Mouse (Mus musculus) liver (tissue): ENCODE measurements around the gene Rock2.

ENCODE experiments used
- DNase-seq: peaks from one replicate; pipeline ENCODE4 v3.0.0-alpha.2; 2020; ENCODE audit warnings: mixed read lengths

Rock2 gene

DNA sequence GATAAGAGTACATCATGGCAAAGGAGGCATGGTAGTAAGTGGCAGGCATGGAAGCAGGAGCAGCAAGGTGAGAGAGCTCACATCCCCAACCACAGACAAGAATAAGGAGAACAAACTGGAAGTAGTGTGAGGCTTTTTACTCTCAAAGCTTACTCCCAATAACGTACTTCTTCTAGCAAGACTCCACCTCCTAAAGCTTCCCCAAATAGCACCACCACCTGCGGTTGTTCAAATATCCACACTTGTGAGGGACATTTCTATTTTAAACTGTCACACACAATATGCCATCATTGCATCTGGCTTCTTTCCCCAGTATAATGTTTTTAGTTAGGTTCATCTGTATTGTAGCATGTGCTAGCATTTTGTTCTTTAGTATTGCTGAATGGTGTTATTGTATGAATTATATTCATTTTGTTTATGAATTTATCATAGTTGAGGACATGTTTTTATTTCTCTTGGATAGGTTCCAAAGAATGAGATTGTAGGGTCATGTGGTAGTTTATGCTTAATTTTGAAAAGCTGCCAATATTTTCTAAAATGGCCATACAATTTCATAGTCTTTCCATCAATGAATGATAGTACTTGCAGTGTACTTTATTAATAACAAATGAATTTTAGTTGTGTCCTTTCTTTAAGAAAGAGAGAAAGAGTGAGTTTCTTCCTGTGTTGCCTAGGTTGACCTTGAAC lies 9.4 kb downstream of the Rock2 start:
- no peak for DNase-seq

DNA sequence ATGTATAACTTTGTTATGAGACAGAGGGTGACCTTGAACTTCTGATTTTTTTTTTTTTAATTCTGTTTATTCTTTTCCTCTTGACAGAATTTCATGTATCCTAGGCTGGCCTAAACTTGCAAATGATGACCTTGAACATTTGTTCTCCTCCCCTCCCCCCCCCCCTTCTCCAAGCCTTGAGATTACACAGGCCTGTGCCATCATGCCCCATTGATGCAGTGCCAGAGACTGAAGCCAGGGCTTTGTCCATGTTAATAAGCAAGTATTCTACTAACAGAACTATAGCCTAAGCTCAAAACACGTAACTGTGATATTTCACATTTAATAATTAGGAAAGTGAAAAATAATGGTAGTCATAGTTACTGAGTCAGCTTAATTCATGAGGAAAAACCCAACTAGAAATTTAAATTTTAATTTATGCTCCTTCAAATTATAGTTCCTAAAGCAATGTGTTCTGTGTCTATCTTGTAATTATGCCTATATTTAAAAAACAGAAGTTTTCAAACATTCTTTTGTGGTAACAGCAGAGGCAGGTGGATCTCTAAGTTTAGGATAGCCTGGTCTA lies 12.7 kb downstream of the Rock2 start:
- no peak for DNase-seq

DNA sequence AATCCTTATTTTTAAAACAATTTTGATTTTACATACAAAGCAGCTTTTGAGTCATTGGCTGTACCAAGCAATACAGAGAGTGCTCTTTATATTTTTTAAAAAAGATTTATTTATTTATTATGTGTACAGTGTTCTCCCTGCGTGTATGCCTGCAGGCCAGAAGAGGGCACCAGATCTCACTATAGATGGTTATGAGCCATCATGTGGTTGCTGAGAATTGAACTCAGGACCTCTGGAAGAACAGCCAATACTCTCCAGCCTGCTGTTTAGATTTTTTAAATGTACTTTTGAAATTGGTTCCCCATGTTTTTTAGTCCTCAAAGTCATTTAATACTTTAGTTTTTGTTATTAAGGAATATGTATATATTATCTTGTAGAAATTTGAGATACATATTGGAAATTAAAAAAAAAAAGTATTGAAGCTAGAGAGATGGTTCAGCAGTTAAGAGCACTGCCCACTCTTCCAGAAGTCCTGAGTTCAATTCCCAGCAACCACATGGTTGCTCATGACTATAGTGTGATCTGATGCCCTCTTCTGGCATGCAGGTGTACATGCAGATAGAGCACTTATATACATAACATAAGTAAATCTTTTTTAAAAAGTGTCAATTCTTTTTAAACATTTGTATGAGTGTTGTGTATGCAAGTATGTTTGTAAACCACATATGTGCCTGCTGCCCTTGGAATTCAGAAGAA lies 13.4 kb downstream of the Rock2 start:
- DNase-seq: no peak

DNA sequence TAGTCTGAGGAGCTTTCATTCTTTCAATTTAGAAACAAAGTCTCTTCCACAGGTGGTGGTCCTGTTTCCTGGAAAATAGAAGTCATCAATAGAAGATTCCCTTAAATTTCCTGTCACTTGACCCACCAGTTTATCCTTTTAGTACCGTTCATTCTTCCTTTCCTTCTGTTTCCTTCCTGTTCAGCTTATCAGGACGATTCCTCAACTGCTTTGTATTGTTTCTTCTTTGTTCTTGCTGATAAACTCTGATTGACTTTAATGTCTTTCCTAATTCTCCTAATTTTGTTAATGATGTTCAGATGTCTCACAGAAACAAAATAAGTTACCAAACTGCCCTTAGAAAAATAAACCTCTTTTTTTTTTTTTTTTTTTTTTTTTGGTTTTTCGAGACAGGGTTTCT lies 16.8 kb downstream of the Rock2 start:
- DNase-seq: no peak

DNA sequence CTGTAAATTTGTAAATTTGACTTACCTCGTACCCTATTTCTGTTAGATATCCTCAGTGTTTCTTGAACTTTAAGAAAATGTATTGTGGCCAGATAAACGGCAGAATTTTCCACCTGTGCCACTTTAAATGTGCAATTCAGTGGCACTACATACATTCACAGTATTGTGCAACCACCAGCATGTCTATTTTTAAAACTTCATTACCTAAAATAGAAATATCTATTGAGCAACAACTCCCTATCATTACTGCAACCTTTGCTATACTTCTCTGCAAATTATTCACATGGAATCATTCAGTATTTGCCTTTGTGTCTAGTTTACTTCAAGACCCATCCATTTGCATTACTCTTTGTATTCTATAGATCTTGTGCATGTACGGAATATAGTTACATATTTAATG lies 17.9 kb downstream of the Rock2 start:
- DNase-seq: no peak

DNA sequence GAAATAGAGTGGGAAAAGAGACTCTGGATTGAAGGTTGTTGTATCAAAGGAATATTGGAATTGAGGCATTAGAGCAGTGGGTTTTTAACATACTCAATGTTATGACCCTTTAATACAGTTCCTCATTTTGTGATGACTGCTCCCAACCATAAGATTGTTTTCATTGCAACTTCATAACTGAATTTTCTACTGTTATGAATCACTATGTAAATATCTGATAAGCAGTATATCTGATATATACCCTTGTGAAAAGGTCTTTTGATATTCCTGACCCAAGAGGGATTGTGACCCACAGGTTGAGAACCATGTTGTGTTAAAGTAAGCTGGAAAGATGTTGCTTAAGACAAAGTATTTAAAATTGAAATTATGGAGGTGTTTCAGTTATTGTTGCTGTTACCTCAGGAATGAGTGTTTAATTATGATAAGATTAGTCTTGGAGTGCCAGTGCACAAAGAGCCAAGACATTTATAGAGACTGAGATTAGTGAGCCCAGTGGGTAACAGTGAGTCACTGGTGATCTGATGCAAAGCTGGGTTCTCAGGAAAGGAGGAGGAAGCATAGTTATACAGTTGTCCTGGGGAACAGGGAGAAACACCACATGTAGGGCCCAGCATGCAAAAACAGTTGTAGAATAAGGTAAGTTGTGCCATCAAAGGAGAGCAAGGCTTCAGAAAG lies 25.6 kb downstream of the Rock2 start:
- DNase-seq: no peak

DNA sequence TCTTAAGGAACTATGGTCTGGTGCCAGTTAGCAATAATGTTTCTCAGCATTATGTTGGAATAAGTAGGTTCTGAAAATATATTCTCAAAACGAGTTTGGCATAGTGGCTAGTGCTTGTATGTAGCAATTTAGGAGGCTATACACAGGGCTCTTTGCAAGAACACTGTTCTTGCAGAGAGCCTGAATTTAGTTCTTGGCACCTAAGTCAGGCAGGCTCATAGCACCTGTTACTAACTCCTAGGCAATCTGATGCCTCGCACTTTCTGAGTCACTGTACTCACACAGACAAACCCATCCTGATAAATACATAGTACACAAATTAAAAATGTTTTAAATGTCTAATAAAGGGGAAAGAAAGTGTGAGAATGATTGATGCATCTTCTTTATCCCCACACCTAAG lies 33.2 kb downstream of the Rock2 start:
- no peak for DNase-seq

DNA sequence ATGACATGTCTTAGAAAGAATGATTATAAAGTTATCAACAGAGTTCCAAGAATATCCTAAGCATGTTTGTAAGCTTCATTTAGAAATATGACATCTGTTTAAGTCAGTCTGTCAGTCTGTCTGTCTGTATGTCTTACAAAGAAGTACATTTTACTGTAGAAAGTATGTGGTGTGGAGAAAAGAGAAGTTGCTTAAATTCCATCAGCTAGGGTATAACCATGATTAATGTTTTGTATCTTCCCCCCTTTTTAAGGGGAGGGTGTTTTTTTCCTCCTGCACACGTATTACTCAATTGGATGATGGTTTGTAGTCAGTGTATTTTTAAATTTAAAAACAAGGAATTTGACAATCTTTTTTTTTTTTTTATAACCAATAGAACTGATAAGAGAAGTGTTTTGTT lies 39.7 kb downstream of the Rock2 start:
- no peak for DNase-seq

DNA sequence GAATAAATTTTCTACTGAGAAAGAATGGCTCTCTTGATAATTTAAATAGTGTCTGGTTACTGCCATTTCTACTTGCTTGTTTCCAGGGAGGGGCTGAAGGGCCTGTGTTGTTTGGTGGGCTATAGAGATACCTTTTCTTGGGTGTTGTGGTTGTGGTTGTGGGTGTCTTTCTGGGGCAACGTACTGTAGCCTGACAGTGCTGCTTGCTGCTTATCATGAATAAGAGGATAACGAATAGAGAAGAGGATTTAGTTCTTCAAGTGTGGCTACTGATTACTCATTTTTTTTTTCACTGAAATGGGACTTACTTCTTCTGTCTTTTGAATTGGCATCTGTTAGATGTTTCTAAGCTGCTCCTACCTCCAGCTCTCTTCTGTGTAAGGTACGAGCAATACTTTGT lies 47.3 kb downstream of the Rock2 start:
- no peak for DNase-seq

DNA sequence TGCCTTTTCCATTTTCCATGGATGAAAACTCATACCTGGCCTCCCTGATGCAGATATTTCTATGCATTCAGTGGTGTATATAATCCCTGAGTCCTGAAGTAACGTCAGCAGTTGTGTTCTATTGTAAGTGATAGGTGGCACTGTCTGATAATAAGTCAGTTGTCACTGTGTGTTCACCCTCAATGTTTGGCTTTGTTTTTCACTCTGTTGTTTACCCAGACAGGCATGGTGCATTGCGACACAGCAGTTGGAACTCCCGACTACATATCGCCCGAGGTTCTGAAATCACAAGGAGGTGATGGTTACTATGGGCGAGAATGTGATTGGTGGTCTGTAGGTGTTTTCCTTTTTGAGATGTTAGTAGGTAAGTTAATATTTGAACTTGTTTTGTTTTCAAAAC lies 53.5 kb downstream of the Rock2 start:
- no peak for DNase-seq

DNA sequence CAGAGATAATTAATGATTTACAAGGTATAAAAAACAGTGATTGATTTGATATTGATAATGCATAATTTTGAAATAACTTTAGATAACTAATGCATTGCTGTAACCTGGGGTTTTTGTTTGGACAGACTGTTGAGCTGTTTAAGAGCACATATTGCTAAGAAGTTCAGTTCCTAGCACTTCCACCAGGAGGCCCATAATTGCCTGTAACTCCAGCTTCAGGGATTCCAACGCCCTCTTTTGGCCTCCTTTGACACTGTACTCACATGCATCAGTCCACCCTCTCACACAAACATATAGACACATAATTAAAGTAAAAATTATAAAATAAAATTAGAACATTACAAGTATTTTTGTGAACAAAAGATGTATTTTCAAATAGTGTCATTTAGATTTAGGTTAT lies 64.2 kb downstream of the Rock2 start:
- peak; percentile 5 for DNase-seq

DNA sequence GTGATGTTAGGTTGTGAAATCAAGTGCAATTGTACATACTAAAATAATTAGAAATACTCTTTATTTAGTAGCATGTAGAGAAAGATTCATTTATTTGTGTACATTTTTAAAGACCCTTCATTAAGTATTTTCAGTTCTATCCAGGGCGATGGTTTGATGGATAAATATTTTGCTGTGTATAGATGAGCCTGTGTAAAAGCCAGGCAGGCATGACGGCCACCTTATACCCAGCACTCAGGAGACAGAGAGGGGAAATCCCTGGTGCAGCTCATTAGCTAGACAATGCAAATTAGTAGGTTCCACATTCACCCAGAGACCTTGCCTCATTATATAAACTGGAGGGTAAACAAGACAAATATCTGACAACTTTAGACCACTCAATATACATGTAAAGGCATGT lies 68.7 kb downstream of the Rock2 start:
- DNase-seq: no peak

DNA sequence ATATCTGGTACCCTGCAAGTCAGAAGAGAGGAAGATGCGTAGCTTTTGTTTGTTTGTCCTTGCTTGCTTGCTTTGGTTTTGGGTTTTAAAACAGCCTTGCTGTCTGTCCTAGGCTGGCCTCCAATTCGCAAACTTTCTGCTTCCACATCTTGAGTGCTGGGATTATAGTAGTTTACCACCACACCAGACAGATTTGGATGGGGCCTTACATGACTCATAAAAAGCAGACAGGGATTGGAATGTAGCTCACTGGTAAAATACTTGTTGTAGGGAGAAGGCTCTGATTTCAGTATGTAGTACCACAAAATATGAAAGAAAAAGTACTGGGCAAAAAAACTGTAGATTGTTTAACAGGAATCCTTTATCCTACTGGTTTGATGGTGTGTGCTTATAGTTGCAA lies 72.1 kb downstream of the Rock2 start:
- DNase-seq: no peak

DNA sequence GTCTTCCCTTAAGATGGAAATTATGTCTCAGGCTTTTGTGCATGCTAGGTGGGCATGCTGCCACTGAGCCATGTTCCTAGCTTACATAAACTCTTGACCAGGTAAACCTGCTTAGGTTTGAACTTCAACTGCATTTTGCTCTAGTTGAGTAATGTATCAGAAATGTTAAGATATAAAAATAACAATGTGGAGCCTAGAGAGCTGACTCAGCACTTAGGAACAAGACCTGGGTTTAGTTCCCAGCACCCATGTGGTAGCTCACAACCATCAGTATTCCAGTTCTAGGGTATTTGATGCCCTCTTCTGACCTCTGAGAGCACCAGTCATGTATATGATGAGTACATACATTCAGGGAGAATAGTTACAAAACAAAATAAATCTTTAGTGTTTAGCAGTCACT lies 82.4 kb downstream of the Rock2 start:
- DNase-seq: no peak

DNA sequence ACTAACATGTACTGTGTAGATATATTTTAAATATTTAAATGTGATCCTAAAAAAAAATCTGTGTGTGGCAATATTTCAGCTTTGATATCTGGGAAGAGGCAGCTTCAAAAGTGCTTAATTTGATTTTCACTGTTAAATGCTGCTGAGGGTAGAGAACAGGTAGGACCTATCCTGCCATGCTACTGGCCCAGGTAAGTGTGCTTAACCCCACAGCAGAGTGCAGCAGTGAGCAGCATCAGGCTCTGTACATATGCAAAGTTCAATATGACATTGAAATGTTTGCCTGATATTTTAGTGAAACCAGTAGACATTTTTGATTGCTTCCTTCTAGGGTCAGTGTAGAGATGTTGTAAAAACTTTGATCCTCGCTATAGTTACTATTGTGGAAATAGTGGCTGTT lies 91.1 kb downstream of the Rock2 start:
- DNase-seq: no peak

DNA sequence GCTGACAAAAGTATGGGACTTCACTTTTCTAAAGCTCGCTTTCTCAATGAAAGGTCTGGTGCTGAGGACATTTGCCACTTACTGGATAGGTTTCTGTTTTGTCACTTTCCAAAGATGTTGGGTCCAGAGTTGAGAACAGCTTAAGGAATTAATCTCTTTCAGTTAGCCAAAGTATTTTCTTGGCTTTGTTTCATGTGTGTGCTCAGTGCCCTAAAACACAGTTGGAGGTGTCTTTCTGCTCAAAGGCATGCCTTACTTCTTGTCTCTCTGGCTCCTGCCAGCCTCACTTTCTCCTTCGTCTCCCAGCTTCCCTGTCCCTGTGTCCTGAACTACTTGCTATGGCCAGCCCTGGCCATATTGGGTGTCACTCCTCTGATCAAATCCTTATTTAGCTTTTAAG lies 96.7 kb downstream of the Rock2 start:
- no peak for DNase-seq

DNA sequence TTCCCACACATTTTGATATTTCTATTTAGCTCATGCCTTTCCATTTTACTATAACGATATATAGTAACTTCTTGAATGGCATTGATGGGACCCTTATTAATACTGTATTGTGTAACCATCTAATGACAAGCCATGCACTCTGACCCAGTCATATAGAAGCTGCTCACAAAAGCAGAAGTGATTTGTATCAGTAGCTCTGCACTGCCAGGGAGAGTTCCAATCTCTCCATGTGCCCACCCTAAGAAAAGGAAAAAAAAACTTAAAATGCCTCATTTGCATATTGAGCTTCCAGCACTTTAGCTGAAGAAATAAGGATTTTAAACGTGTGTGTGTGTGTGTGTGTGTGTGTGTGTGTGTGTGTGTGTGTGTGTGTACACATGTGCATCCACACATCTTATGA lies 97.7 kb downstream of the Rock2 start:
- no peak for DNase-seq

DNA sequence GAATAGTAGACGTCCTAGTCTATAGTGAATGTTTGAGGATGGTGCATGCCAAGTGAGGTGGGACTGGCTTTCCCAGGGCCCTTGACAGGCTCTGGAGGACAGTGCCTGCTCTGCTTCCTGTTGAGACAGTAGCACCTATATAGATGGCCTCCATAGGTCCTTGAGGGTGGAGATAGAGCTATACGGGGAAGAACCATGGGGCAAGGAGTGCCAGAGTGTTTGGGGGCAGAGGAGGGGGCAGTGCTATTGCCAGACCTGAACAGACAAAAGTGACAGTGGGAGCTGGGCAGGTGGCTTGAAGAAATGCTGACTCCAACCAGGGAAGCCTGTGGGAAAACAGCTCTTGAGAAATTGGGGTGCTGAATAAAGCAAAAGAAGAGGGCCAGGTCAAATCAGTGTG lies 99.6 kb downstream of the Rock2 start:
- no peak for DNase-seq

DNA sequence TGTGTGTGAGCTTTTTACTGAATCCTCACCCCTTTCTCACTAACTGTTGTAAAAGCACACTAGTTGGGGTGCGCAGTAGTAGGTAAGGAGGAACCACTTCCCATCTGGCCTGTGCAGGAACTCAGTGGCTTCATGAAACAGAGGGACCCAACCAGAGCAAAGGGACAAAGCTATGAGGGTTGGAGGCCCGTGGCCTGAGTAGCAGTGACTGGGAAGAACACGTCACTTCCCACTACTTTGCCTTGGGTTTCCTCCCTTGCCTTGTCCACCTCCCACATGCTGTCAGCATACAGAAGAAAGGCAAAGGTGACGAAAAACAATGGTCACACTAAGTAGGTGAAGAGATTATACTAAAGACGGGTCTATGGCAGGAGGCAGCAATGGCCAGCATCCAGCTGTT lies 101.6 kb downstream of the Rock2 start:
- DNase-seq: no peak

DNA sequence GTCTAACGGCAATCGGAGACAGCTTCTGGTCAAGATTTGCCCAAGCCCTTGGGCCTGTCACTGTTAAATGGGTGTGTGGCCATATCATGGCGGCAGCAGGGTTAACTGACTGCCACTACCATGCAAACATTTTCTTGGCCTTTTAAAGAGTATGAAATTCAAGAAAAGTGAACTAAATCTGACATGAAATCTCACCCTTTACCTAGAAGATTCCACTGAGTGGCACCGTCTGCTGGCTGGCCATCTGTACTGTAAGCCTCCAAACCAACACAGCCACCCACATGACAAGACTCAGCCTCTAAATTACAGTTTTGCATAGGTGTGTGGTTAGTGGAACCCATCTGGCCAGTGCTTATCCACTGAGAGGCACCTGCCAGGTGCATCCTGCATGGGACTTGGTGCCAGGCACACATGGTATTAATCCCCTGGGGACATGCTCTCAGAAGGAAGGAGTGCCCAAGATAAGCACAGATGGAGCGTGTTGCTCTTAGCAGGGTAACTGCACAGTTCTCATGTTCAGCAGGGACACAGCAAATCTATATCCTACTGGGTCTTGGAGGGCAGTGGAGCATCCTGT lies 102.3 kb downstream of the Rock2 start:
- DNase-seq: no peak

DNA sequence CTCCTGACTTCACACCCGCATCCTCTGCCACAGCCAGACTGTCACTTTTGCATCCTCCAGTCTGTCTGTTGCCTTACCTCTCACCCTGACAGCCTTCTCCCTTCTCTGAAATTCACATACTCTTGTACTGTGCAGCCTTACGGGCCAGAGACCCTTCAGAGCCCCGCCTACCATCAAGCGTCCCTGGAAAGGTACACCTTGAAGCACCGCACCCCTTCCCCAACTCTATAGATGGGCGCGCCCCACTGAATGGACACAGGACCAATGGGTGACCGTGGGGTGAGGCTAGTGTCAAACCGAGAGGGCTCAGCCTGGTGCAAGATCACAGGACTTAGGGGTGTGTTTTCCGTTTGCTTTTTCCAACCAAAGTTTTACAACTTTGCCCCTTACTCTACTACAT lies 104.5 kb downstream of the Rock2 start:
- DNase-seq: no peak

DNA sequence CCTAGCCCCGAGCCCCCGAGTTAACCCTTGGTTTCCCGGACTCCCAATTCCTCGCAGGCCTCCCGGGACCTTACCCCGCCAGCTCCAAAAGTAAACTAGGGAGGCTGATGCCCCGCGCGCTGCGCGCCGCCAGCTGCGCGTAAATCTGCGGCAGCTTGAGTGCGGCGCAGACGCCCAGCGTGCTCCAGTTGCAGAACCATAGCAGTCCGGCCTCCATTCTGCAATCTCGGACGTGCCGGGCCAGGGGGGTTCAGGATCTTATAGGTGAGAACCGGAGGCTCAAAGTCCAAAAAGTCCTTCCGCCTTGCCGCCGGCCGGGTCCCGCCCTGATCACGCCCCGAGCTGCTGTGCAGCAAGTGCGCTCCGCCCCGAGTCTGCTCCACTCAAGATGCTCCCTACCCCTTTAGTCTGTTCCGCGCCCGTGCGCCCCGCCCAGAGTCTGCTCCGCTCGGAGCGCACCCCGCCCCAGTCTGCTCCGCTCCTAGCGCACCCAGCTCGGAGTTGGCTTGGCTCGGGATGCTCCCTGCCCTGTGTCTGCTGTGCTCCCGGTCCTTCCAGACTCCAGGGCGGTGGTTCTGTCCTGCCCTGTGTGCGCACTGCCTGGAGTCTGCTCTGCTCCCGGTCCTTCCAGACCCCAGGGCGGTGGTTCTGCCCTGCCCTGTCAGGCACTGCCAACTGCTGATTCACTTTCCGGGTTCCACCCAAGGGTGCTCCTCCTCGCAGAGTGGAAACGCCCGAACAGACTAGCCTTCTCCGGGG lies 105.2 kb downstream of the Rock2 start, which contains the start of gene Pqlc3:
Gene Pqlc3 (minus strand): TSS at position 670 of the 759 bp plus-strand sequence.
- peak; percentile 91 for DNase-seq

DNA sequence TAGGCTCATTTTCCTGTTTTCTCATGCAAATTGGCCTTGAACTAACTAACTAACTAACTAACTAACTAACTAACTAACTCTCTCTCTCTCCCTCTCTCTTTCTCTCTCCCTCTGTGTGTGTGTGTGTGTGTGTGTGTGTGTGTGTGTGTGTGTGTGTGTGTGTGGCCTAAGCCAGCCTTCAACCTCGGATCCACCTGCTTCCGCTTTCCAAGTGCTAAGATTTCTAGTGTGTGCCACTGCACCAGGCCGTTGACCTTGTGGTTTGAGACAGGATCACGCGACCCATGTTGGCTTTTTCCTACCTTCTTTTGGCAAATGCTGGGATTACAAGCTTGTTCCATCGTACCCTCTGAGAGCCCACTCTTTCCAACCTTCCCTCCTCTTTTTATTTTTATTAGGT lies 105.9 kb downstream of the Rock2 start:
- peak; percentile 21 for DNase-seq
